Mouse (Mus musculus) erythroblast, embryonic 14.5 days (primary cell): Measurements from ENCODE around the gene Cfap126. TPM values are rescaled to one million over a fixed set of nuclear protein-coding genes. Genes with fewer than 3 reads are reported as not detected.
A peak's percentile ranks its signal among the peaks of the same experiment; 100 is the strongest.
"Not testable (repeated sequence)": the region's sequence is repeated elsewhere in the genome, so short reads cannot be mapped to it uniquely, and the experiment has no call there.

Experiments used
- H3K27me3 ChIP-seq: 2 replicates; pipeline ENCODE4 v1.6.1; 2012; ENCODE audit warnings: inconsistent platforms; ENCODE audit not compliant: control insufficient read depth
- H3K36me3 ChIP-seq: 2 replicates; pipeline ENCODE4 v1.6.1; 2012; ENCODE audit warnings: mild to moderate bottlenecking, inconsistent platforms; ENCODE audit not compliant: control insufficient read depth
- H3K4me1 ChIP-seq: 2 replicates; pipeline ENCODE4 v1.6.1; 2012; ENCODE audit warnings: inconsistent platforms; ENCODE audit not compliant: control insufficient read depth
- H3K4me3 ChIP-seq: replicated peaks from 2 replicates; pipeline ENCODE3; 2012; ENCODE audit warnings: moderate library complexity, mild to moderate bottlenecking, inconsistent platforms
- H3K9me3 ChIP-seq: 2 replicates; pipeline ENCODE4 v1.6.1; 2012; ENCODE audit warnings: low read length, inconsistent platforms, mixed read lengths; ENCODE audit not compliant: control insufficient read depth
- GATA1 ChIP-seq: IDR thresholded peaks from 2 replicates; pipeline ENCODE4 v1.6.1; 2012; ENCODE audit warnings: low read length, inconsistent platforms, mixed read lengths
- TAL1 ChIP-seq: IDR thresholded peaks from 3 replicates; pipeline ENCODE4 v1.6.1; 2012; ENCODE audit warnings: low read length, inconsistent platforms, mixed read lengths
- polyA plus RNA-seq: library from polyadenylated mRNA; stranded (reverse); fragments of >175 nt; gene quantifications from 2 replicates; pipeline ENCODE4 v1.2.3, GENCODE M21; 2012

Gene Cfap126
- polyA plus RNA-seq, 1 experiment = 0.37 TPM

- Histone ChIP-seq H3K27me3 (no peaks in the 10 kb centered on the region), H3K9me3 (no peaks in the 10 kb centered on the region), H3K36me3 (peaks cover 5% of the 10 kb centered on the region), H3K4me3 (no peak overlapping the region), H3K4me1 (peaks cover 86% of the 10 kb centered on the region)
- TF ChIP-seq GATA1 = no peak
- peak; percentile 36; the same call in 1 of the 3 replicates for TF ChIP-seq TAL1
Observed at GRCm38 (mm10) chr1:171120893-171121292, 7.2 kb downstream of the Cfap126 start.

GRCm38 (mm10) chr1:171121839-171122238 is 8.1 kb downstream of the Cfap126 start:
- Histone ChIP-seq H3K4me1 (peaks cover 82% of the 10 kb centered on the region), H3K36me3 (peaks cover 9% of the 10 kb centered on the region), H3K27me3 (no peaks in the 10 kb centered on the region), H3K9me3 (no peaks in the 10 kb centered on the region), H3K4me3 (no peak overlapping the region)
- TF ChIP-seq GATA1 (no peak), TAL1 (no peak)

GRCm38 (mm10) chr1:171122932-171123331 is 9.2 kb downstream of the Cfap126 start:
- no peak for TF ChIP-seq TAL1
- Histone ChIP-seq H3K4me1 (peaks cover 77% of the 10 kb centered on the region), H3K27me3 (no peaks in the 10 kb centered on the region), H3K9me3 (no peaks in the 10 kb centered on the region), H3K4me3 (peak overlapping the region; percentile 14), H3K36me3 (peaks cover 16% of the 10 kb centered on the region)

- Histone ChIP-seq H3K36me3 (peaks cover 30% of the 10 kb centered on the region), H3K9me3 (no peaks in the 10 kb centered on the region), H3K27me3 (no peaks in the 10 kb centered on the region), H3K4me3 (peak overlapping the region; percentile 41), H3K4me1 (peaks cover 69% of the 10 kb centered on the region)
- TF ChIP-seq GATA1 (peak; percentile 88), TAL1 (peak; percentile 86)
Observed at GRCm38 (mm10) chr1:171124398-171124797, 10.7 kb downstream of the Cfap126 start.

- no peaks in the 10 kb centered on the region for H3K9me3 ChIP-seq
- no peak overlapping the region for H3K4me3 ChIP-seq
- H3K27me3 ChIP-seq = no peaks in the 10 kb centered on the region
- H3K4me1 ChIP-seq = peaks cover 27% of the 10 kb centered on the region
- TF ChIP-seq TAL1 = no peak
- no peak for TF ChIP-seq GATA1
- H3K36me3 ChIP-seq = peaks cover 67% of the 10 kb centered on the region
Observed at GRCm38 (mm10) chr1:171129251-171129650, 15.5 kb downstream of the Cfap126 start.

GRCm38 (mm10) chr1:171130971-171131370 is 17.3 kb downstream of the Cfap126 start:
- Histone ChIP-seq H3K9me3 (no peaks in the 10 kb centered on the region), H3K36me3 (peaks cover 79% of the 10 kb centered on the region), H3K4me3 (no peak overlapping the region), H3K27me3 (no peaks in the 10 kb centered on the region), H3K4me1 (peaks cover 10% of the 10 kb centered on the region)
- TF ChIP-seq TAL1 = no peak
- TF ChIP-seq GATA1 = no peak

GRCm38 (mm10) chr1:171135600-171135999 is 21.9 kb downstream of the Cfap126 start:
- H3K9me3 ChIP-seq = no peaks in the 10 kb centered on the region
- H3K27me3 ChIP-seq = no peaks in the 10 kb centered on the region
- TF ChIP-seq GATA1 (no peak), TAL1 (no peak)
- no peak overlapping the region for H3K4me3 ChIP-seq
- H3K36me3 ChIP-seq = peaks cover 75% of the 10 kb centered on the region
- H3K4me1 ChIP-seq = no peaks in the 10 kb centered on the region; the same call in 1 of the 2 replicates

- H3K9me3 ChIP-seq, H3K27me3 ChIP-seq, H3K4me3 ChIP-seq, H3K4me1 ChIP-seq: not testable (repeated sequence)
- H3K36me3 ChIP-seq = peaks cover 81% of the 10 kb centered on the region
Observed at GRCm38 (mm10) chr1:171137486-171138155, 23.9 kb downstream of the Cfap126 start.

- H3K27me3 ChIP-seq, H3K4me3 ChIP-seq, H3K4me1 ChIP-seq, H3K9me3 ChIP-seq: not testable (repeated sequence)
- H3K36me3 ChIP-seq = peaks cover 69% of the 10 kb centered on the region
Observed at GRCm38 (mm10) chr1:171142981-171143380, 29.3 kb downstream of the Cfap126 start.
